Mouse (Mus musculus) megakaryocyte, adult 5-6 weeks (primary cell): ENCODE data around the gene Cryba4. TPM values are rescaled to one million over a fixed set of nuclear protein-coding genes. Genes with fewer than 3 reads are reported as not detected.

Experiments
- ATAC-seq: 2 replicates; pipeline ENCODE4 v1.8.0; 2016; ENCODE audit warnings: mild to moderate bottlenecking, inconsistent platforms; ENCODE audit not compliant: poor library complexity, severe bottlenecking
- total RNA-seq, 2 experiments: library from RNA; stranded (forward) in 1 of 2; stranded (reverse) in 1 of 2; fragments of 153-499, 151-499 nt in 1 of 2; fragments of 221-1000, 200-1000 nt in 1 of 2; gene quantifications; 2 replicates each; pipeline versions ENCODE4 v1.2.3 to v1.2.4; 2015 to 2017

Gene Cryba4
- total RNA-seq, 2 experiments from 2014 or later: 3.3 to 8.4 TPM

DNA sequence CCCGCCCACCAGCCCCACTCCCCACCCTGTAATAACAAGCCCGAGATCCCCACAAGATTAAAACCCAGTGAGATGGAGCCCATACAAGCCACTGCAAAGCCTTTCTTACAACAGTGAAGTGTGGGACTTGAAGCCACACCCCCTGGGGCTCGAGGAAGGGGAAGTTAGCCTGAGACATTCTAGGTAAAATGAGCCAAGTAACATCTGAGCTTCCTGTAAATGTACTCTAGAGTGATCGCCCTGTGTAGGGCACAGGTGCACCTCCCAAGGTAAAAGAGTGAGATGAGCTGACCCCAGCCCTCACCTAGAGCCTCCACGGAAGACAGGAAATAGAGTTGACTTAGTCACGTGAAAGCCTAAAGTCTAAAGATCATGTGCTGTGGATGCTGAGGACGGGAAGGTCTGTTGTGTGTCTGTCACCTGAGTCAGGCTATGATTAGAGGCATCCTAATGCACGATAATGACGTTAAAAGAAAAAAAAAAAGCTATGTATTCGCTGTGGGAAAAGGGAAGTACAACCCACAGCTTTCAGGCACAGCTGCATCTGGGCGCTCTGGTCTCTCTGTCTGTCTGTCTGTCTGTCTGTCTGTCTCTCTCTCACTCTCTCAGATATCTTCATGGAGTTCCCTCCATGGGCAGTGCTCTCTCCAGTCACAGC lies 34.8 kb upstream of the Cryba4 start:
- peak; percentile 83 for ATAC-seq

DNA sequence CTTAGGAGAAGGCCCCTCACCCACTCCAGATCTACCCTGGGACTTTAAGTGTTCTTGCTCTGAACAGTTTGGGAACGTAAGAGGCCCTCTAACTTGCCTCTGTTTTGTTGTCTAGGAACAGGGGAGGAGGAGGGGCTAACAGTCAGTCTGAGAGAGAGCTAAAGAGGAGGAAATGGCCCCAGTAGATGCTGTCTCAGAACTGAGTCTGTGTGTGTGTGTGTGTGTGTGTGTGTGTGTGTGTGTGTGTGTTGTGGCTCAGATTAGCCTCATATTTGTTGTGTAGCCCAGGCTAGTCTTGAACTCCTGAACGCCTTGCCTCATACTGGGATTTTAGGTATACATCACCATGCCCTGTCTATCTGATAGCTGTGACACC lies 34.3 kb upstream of the Cryba4 start:
- no peak for ATAC-seq

DNA sequence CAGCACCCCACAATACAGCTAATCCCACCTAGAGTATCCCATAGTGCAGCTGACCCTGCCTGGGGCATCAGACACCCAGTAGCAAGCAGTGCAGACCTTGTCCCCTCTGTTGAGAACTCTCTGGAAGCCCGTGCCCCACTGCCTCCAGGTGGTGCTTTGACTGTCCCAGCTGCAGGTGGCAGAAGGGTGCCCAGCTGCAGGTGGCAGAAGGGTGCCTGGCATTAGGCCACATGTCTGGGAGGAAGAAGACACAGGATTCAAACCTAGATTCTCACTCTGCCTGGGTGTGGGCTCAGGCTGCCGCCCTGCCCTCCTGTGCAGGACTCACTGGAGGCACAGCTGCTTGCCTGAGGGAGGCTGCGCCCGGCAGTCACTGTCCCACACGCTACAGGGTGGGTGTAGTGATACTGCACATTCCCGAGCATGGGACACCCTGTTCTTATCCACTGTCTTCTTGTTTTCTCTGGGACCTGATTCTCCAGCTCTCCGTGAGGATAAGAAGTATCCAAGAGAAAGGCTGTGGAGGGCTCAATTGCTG lies 33.3 kb upstream of the Cryba4 start:
- no peak for ATAC-seq

DNA sequence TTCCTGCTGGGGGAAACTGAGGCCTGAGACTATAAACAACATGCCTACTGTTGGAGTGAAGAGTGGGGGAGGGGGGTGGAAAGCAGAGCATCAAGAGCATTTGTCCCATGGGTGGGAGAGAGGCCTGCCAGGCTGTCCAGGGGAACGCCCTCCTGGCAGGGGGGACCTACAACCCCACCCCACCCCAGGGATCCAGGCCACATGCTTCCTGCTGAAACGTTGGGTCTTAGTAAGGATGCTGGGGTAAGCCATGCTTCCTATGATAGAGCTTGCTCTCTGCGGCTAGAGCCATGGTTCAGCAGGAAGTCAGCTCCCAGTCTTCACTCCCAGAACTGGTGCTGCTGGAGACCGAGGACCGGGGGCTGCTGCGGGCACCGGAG lies 31.9 kb upstream of the Cryba4 start:
- ATAC-seq: no peak

DNA sequence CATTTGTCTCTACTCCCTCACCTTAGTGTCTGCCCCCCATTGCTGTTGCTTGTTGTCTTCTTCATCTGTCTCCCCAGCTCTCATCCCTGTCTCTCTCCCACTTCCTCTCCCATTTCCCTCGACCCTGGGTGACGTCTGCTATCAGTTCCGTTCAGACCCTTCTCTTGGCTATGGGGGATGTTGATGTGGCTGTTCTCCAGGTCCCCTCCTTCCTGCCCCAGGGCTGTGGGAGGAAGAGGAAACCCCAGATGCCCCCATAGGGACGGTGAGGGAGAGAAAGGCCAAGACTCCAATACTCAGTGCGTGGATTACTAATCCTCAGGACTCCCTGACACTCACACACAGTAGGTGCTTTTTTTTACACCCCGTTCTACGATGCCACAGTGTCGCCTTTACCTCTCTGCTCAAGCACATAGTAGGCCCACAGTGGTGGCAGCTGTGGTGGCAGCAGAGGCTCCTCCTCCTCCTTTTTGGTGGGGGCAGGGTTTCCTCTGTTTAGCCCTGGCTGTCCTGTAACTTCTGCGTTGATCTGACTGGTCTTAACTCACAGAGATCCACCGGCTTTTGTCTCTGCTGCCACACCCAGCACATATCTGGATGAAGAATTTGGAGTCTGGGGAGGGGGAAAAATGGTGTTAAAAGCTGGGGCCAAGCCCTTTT lies 31.4 kb upstream of the Cryba4 start:
- no peak for ATAC-seq

DNA sequence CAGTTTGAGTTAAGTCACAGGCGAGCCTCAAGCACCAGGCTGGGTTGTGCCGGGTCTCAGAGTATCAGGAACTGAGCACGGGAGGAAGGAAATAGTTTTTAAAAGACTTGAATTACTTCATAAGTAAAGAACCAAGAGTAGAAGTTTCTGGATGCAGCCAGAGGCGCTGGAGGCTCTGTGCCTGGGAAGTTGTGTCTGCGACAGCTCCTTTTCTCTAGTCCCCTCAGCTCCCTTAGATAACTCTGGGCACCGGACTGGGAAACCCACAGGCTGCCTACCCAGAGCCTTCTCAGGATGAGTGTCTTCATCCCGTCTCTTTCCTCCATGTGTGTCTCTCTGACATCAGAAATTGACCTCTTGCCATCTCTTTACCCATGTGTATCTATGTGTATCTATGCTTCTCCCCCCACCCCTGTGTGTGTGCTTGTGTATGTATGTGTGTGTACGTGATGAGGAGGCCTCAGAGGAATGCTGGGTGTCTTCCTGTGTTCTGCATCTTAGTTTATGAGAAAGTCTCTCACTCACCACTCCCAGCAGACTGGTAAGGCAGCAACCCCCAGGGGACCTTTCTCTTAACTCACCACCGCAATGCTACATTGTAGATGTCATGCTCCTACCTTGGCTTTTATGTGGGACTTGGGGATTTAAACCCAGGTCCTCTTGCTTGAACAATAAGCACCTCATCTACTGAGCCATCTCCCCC lies 30.6 kb upstream of the Cryba4 start:
- ATAC-seq: no peak

DNA sequence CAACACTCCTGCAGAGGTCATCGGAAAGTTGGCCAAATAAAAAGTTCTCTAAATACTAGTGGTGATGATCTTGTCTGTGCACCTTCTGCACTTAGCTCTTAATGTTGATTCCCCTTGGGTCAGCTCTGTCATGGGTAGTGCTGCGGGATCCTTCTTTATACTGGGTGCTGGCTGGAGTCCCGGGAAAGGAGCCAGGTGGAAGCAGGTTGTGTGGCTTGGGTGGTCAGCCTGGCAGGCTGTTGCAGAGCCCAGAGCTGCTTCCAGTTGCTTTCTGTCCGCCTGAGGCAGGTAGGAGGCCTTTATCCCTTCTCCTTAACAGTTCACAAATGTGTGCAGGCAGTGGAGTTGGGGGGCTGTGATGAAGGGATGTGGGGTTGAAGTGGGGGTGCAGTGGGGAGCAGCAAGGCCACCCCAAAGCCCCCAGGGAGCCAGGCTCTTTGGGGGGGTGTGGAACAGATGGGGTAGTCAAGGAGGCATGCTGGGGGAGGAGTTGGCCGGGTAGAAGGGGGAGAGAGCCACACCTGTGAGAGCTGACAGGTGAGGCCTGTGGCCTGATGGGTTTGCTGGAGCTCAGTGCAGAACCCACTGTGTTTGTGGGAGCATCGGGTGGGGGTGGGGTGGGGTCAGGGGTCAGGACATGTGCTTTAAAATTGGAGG lies 29.9 kb upstream of the Cryba4 start:
- no peak for ATAC-seq

DNA sequence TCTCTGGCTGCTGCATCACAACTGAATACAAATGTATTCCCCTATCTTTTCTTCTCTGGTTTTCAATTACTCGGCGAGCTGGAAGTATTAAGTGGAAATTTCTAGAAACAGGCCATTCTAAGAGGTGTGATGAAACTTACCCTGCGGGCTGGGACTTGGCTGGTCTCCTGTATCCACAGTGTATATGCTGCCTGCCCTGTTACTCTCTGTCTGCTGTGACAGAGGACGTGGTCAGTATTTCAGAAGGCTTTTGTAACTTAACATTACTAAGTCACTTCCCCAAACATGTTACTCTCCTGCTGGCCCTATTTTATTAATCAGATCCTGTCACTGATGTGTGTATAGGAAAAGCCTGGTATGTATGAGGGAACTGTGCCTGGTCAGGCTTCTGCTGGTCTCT lies 29.4 kb upstream of the Cryba4 start:
- peak; percentile 41 for ATAC-seq

DNA sequence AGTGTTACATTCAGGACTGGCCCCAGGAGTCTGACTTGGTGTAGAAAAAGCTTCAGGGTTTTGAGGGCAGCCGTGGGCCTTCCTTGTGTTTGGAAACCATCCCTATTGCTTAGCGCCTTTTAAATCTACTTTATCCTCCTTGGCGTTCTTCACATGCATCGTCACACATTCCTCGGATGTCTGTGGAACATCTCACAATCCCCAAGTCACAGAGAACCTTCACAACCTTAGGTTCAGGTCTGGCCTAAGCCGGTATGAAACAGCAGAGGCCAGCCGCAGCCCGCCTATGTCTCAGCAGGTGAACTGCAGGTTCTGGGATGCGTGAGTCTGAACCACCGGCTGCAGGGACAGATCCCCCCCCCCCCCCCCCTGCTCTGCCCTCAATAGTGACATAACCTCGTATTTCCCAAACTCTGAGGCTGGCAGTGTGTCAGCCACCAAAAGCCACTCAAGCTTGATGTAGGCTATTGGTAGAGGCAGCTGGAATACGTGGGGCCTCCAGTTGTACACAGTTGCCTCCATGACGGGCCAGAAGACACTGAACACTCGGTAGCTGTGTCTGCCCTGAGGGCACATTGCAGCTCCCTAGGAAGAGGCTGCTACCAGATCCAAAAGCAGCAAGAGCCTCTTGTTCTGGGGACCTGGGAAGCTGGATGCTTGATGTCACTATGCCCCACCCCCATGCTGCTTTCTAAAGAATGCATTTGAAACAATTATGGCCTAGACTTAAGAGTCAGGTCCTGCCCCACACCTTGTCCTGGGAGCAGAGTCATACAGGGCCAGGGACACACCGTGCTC lies 28.7 kb upstream of the Cryba4 start:
- ATAC-seq: no peak

DNA sequence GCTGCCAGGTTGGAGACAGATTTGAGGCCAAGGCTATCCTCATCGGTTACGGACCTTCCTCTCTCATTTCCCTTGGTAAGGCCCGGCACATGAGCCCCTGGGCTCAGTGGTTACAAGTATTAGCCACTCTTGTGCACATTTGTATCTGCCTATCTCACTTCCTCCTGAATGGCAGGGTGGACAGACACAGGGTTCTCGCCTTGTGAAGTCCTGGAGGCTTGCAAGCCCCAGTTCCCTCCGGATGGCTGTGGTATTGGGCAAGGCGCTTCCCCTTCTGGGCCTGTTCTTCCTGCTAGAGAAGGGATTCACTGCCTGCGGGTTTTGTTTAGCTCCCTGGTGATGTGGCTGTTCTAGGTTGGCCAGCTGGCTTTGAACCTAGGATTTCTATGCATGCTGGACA lies 27.8 kb upstream of the Cryba4 start:
- ATAC-seq: peak; percentile 36

DNA sequence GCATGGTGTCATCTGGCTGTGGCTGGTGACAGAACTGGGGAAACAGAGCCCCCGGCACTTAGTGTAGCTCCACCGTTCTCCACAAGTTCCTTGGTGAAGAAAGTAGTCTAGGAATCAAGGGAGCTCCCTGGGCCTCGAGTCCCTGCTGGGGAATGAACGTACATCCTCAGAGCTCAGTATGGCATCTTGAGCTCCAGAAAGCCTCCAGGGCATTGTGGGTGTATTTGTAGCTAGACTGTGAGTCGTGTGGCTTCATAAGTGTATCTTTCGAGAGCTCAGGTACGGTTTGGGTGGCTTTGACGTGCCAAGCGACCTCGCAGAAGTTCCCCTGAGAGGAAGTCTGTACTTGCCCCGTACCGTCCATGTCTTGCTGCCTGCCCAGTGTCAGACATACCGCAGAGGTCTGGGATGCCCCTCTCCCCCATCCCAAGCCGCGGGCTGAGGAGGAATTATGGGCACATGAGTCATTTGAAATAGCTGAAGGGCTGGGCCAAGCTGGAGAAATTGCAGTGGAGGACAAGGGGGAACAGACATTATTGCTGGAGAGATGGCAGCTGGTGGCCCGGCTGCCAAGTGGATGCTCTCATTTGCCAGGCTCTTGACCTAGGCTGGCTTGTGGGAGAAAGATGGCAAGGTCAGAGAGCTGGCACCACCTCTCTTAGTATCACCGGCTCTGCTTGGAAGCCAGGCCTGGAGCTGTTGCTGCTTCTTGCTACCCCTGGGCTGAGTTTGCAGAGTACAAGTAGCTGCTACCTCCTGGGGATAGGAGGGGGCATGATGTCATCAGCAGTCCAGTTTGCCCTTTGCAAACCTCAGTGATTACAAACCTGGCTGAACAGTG lies 27.1 kb upstream of the Cryba4 start:
- no peak for ATAC-seq

DNA sequence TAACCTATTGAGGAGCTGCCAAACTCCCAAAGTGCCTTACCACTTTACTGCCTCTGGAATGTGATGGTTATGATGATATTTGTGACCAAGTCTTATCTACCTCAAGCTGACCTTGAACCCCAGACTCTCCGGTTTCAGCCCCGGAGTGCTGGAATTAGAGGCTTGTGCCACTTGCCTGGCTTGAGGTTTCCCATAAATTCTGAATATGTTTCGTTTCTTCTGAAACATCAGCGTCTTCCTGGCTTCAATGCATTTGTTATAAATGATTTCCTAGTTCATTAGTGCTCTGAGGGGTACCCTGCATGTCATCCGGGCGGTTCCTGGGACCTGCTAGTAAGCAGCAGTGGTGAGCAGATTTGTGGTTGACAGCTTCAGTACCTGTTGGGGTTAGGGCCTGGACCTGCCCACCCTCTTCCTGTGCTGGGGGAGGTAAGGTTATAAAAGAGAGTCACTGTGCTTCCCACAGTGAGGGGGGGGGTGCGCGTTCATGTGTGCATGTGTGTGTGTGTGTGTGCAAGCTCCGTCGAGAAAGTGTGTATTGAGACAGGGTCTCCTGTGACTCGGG lies 25.7 kb upstream of the Cryba4 start:
- ATAC-seq: no peak

DNA sequence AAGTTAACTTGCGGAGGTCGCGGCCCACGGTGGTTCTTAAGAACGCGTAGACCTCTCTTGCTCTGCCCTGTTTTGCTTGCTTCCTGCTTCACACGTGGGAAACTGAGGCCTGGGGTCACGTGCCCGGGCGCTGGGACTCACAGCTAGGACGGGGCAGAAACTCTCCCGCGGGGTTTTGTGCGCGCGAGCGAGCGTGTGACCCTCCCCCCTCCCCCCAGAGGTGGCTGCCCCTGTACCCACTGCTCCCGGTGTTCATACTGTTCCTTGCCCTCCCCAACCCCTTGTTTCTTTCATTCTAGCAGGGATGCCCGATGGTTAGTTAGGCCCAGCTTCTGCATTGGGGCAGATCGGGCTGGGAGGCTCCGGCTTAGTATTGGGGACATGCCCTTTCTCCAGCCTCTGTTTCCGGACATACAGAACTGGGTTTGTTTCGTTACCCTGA lies 24.6 kb upstream of the Cryba4 start:
- ATAC-seq: no peak

DNA sequence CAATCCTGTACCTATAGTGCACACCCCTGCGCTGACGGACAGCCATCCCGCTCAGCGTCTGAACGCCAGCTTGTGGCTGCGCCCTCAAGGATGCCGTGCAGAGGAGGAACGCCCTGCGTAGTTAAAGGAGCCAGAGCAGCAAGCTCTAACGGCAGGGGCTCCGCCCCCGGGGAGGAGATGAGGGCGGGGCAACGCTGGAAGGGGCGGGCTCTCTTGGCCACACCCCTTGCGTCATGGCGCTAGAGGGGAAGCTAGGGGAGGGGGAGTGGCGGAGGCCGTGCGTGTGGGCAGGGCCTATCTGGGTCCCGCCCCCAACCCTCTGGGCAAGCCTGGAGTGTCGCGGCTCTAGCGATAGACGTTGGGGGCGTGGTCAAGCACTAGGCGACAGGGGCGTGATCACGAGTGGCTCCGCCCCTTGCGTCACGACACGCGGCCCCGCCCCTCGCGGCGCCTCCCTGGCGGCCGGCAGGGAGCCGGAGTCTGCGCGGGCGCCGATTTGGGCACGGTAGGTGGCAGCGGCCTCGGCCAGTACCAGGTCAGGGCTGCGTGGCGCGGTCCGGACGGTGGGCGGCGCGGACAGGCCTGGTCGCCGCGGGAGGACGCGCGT lies 24.1 kb upstream of the Cryba4 start, which contains the start of gene Tpst2:
Gene Tpst2, plus strand, starts transcription at position 425 of the 607 bp plus-strand sequence.
- peak; percentile 76 for ATAC-seq

DNA sequence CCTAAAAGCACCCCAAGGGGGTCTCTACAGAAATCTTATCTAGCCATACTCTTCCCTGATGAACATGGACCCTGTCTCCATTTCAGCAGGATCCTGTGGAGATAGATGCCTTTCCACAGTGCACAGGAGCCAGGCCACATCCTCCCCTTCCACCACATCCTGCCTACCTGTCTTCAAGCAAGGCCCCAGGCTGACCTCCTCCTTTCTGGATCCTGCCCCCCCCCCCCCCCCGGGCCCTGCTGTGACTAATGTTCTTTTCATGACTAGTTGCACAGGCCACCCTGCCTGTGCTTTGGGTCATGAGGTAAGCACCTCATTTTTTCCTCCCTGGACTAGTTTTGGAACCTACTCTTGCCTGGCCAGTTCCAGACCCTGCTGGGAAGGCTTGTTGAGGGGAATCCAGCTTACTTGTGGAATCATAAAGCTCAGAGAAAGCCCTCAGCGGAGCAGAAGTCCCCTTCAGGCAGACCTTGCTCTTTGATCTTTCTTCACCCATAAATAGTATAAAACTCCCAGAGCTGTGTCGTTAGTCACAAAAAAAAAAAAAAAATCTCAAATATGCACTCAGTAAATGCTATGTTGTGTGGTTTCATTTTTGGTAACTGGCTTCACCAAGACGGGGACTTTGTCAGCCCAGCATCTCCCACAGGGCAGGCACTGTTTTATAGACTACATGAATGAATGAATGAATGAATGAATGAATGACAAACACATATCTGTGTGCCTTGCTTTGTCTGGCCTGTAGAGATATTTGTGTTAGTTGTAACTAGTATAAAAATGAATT lies 22.9 kb upstream of the Cryba4 start:
- ATAC-seq: no peak

DNA sequence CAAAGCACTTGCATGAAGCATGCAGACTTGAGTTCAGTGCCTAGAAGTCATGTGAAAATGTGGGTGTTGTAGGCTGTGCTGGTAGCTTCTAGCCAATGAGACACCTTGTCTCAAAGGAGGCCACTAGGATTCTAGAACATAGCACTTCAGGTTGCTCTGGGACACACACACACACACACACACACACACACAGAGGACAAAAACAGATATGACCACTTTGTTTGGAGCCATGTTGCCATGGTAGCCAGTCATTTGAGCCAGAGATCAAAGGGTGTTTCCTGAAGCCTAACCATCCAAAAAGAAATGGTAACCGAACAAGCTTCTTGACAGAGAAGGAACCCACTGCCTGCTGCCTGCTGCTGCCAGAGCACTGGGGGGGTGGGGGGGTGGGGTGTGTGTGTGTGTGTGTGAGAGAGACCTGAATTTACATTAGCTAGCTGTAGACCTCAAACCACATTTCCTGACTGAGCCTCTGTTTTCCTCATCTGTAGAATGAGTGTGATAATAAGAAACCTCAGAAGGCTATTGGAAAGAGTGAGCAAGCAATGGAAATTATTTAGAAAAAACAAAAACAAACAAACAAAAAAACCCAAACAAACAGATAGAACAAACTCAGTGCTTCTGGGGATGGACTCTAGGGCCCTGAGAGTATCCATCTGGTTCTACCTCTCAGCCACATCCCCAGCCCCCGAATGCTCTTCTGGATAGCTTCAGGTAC lies 21.6 kb upstream of the Cryba4 start:
- ATAC-seq: no peak

DNA sequence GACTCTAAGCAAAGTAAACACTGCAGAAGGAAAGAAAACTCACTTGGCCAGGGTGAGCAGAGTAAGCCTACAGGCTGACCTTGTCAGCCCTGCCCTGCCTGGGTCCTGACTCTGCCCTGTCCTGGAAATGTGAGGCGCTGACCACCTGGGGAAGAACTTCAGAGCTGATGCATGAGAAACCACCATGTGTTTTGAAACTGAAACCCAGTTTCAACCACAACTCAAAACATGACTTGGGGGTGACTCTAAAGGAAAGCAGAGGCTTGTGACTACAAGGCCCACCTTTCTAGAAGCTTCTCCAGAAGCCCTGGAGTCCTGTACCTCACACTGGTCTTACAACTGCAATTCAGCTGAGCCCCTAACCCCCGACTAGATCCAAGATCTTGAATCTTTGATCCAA lies 20.6 kb upstream of the Cryba4 start:
- no peak for ATAC-seq
